Mouse (Mus musculus) stomach, postnatal 0 days (tissue): ENCODE results near the gene Siva1.

Source experiments
- CTCF ChIP-seq: IDR thresholded peaks from 2 replicates; pipeline ENCODE4 v1.5.1; 2016; ENCODE audit warnings: antibody characterized with exemption, low read depth, mild to moderate bottlenecking, moderate library complexity
- EP300 ChIP-seq: optimal IDR thresholded peaks from 2 replicates; pipeline ENCODE3; 2016; ENCODE audit warnings: antibody characterized with exemption

- TF ChIP-seq CTCF: peak; percentile 91
- no peak for TF ChIP-seq EP300
Observed at GRCm38 (mm10) chr12:112675245-112676035, 31.0 kb downstream of the Siva1 start.
